ENCODE assay signal across 8 mouse cellular contexts in genomic region chr17:57335194-57335593, GRCm38 (mm10). TPM values are rescaled to one million over a fixed set of nuclear protein-coding genes. Genes with fewer than 3 reads are reported as not detected.
DNase-seq lines count a peak whose midpoint lies in the region; ATAC-seq and TF ChIP-seq lines count a peak whose summit lies in the region.
"Not testable (repeated sequence)": the region's sequence is repeated elsewhere in the genome, so short reads cannot be mapped to it uniquely, and the experiment has no call there.

No protein-coding gene starts in this region.

- ATAC-seq in common myeloid progenitor, adult 5-6 weeks (replicated peaks; ENCODE audit: low read depth, poor library complexity, severe bottlenecking), result 0 out of 2 replicates have a peak, but pooled peaks have one; percentile 15
- peak; percentile 17 for ATAC-seq in forebrain, embryonic 15.5 days (replicated peaks)
- ATAC-seq in intestine, embryonic 14.5 days (replicated peaks; ENCODE audit: low FRiP score, low TSS enrichment, low read depth), result 0 out of 2 replicates have a peak, but pooled peaks have one; percentile 9
- ATAC-seq in liver, embryonic 11.5 days (replicated peaks; ENCODE audit: low FRiP score), result not testable (repeated sequence)
- peak; percentile 4; the same call in 1 of the 2 replicates for ATAC-seq in lung, embryonic 14.5 days (ENCODE audit: insufficient read depth)
- ATAC-seq in midbrain, embryonic 16.5 days, result 0 out of 2 replicates have a peak, but pooled peaks have one; percentile 29

- H3K27me3 ChIP-seq in MEL (ENCODE audit: control insufficient read depth in 1 of 2, insufficient read depth in 2 of 2, low read length in 2 of 2); forebrain, embryonic 15.5 days; intestine, embryonic 14.5 days (replicated peaks; ENCODE audit: control insufficient read depth, insufficient read depth, low read length); liver, embryonic 11.5 days (replicated peaks; ENCODE audit: control insufficient read depth, insufficient read depth, low read length); lung, embryonic 14.5 days (ENCODE audit: insufficient read depth, low read length); midbrain, embryonic 16.5 days (ENCODE audit: control insufficient read depth, insufficient read depth, low read depth, low read length); splenic B cell, adult 2 months (ENCODE audit: control insufficient read depth, insufficient read depth, low read length, poor library complexity, severe bottlenecking): not testable (repeated sequence)

- not testable (repeated sequence) for TF ChIP-seq EP300 in MEL (IDR thresholded peaks at IDR 0.05; ENCODE audit: low read depth in 1 of 2, low read length in 2 of 2)

- not testable (repeated sequence) for H3K9me3 ChIP-seq in MEL (replicated peaks; ENCODE audit: insufficient read depth, low read length); forebrain, embryonic 15.5 days; intestine, embryonic 14.5 days (ENCODE audit: control insufficient read depth, low read length); liver, embryonic 11.5 days (ENCODE audit: control insufficient read depth, low read length); lung, embryonic 14.5 days (ENCODE audit: low read depth, low read length); midbrain, embryonic 16.5 days (replicated peaks; ENCODE audit: control insufficient read depth, low read length, poor library complexity, severe bottlenecking)

- DNase-seq in MEL (ENCODE audit: low read depth, low spot score), result peak; percentile 80
- DNase-seq in intestine, embryonic 14.5 days (ENCODE audit: low spot score); liver, embryonic 11.5 days (ENCODE audit: low spot score); lung, embryonic 14.5 days: not testable (repeated sequence)
- peak; percentile 68 for DNase-seq in splenic B cell, adult 2 months (ENCODE audit: low read depth, low spot score)

- H3K4me2 ChIP-seq in forebrain, embryonic 15.5 days (replicated peaks); intestine, embryonic 14.5 days (ENCODE audit: low read length); lung, embryonic 14.5 days; midbrain, embryonic 16.5 days (ENCODE audit: low read length): not testable (repeated sequence)
- H3K4me2 ChIP-seq in liver, embryonic 11.5 days, result peak overlapping the region; percentile 37

- not testable (repeated sequence) for H3K79me2 ChIP-seq in MEL (ENCODE audit: control insufficient read depth, insufficient read depth, low read length, poor library complexity)

- not testable (repeated sequence) for H3K36me3 ChIP-seq in MEL (ENCODE audit: control insufficient read depth in 1 of 2, insufficient read depth in 2 of 2, low read length in 2 of 2); forebrain, embryonic 15.5 days; intestine, embryonic 14.5 days (ENCODE audit: control insufficient read depth, insufficient read depth, low read length); liver, embryonic 11.5 days (ENCODE audit: control insufficient read depth, insufficient read depth, low read length); lung, embryonic 14.5 days (ENCODE audit: insufficient read depth); midbrain, embryonic 16.5 days (ENCODE audit: control insufficient read depth, insufficient read depth, low read length); splenic B cell, adult 2 months (ENCODE audit: control insufficient read depth, insufficient read depth, low read length, poor library complexity, severe bottlenecking)

- TF ChIP-seq RAD21 in MEL (IDR thresholded peaks at IDR 0.05; ENCODE audit: low read depth, low read length), result not testable (repeated sequence)

- H3K27ac ChIP-seq in MEL (ENCODE audit: control insufficient read depth, low read depth, low read length), result peak overlapping the region; percentile 58
- H3K27ac ChIP-seq in forebrain, embryonic 15.5 days (replicated peaks); intestine, embryonic 14.5 days (ENCODE audit: low read depth); liver, embryonic 11.5 days (ENCODE audit: low read depth, low read length); lung, embryonic 14.5 days (ENCODE audit: low read depth); midbrain, embryonic 16.5 days (ENCODE audit: low read length): not testable (repeated sequence)

- H3K4me3 ChIP-seq in MEL (ENCODE audit: control insufficient read depth in 1 of 2, insufficient read depth in 1 of 2, low read depth in 2 of 2, low read length in 2 of 2), result peak overlapping the region; percentile 7 to 49
- not testable (repeated sequence) for H3K4me3 ChIP-seq in forebrain, embryonic 15.5 days; intestine, embryonic 14.5 days (ENCODE audit: low read depth, low read length); liver, embryonic 11.5 days (ENCODE audit: low read depth, low read length); lung, embryonic 14.5 days (ENCODE audit: low read depth, low read length); midbrain, embryonic 16.5 days (ENCODE audit: low read depth, low read length)

- H3K4me1 ChIP-seq in MEL (ENCODE audit: control insufficient read depth in 1 of 2, insufficient read depth in 2 of 2, low read length in 2 of 2), result peaks cover 0 to 21% of the 10 kb centered on the region in 2 experiments; a peak in 3 of 4 replicates
- H3K4me1 ChIP-seq in forebrain, embryonic 15.5 days; intestine, embryonic 14.5 days (replicated peaks; ENCODE audit: control insufficient read depth, insufficient read depth, low read length); liver, embryonic 11.5 days (replicated peaks; ENCODE audit: control insufficient read depth, insufficient read depth, low read length); lung, embryonic 14.5 days (ENCODE audit: insufficient read depth); midbrain, embryonic 16.5 days (ENCODE audit: control insufficient read depth, insufficient read depth, low read length): not testable (repeated sequence)

- WGBS in forebrain, embryonic 15.5 days, result 71% methylated on average over 9 of the region's 9 CpGs
- 69% methylated on average over 9 of the region's 9 CpGs for WGBS in intestine, embryonic 14.5 days
- WGBS in liver, embryonic 11.5 days, result 58% methylated on average over 9 of the region's 9 CpGs
- WGBS in lung, embryonic 14.5 days, result 65% methylated on average over 9 of the region's 9 CpGs
- whole genome bisulfite sequencing in midbrain, embryonic 16.5 days, result 69% methylated on average over 9 of the region's 9 CpGs

- TF ChIP-seq CTCF in MEL (IDR thresholded peaks at IDR 0.05 in 2 of 3, conservative IDR thresholded peaks at IDR 0.05 in 1 of 3; ENCODE audit: control insufficient read depth in 1 of 3, insufficient read depth in 1 of 3, low read depth in 2 of 3, low read length in 3 of 3, poor library complexity in 1 of 3, severe bottlenecking in 1 of 3); lung, embryonic 14.5 days (IDR thresholded peaks at IDR 0.05; ENCODE audit: low read depth): not testable (repeated sequence)

- H3K9ac ChIP-seq in MEL (ENCODE audit: control insufficient read depth, low read depth, low read length, poor library complexity, severe bottlenecking), result peak overlapping the region; percentile 44
- H3K9ac ChIP-seq in forebrain, embryonic 15.5 days (replicated peaks); intestine, embryonic 14.5 days (ENCODE audit: low read length); liver, embryonic 11.5 days (ENCODE audit: low read depth, low read length); lung, embryonic 14.5 days; midbrain, embryonic 16.5 days (ENCODE audit: low read depth, low read length): not testable (repeated sequence)

- not testable (repeated sequence) for TF ChIP-seq POLR2A in MEL (IDR thresholded peaks at IDR 0.05; ENCODE audit: control insufficient read depth in 1 of 2, insufficient read depth in 1 of 2, low read depth in 1 of 2, low read length in 2 of 2, poor library complexity in 1 of 2)

RNA-seq across cellular contexts. Expression of gene Adgre1, which starts 23.3 kb away (rescaled TPM):
- total RNA-seq in MEL (2012; rRNA removed), result not detected in 2 replicates
- polyA plus RNA-seq in MEL (2012; ENCODE audit: insufficient read depth in 1 of 2, insufficient read length in 2 of 2, low read depth in 1 of 2, low replicate concordance in 2 of 2, missing spikeins in 1 of 2), result not detected
- 2.4 and 9.0 TPM in 2 replicates for total RNA-seq in common myeloid progenitor, adult 5-6 weeks (2017)
- polyA plus RNA-seq in forebrain, embryonic 15.5 days (2015; fragmentation: Nextera tagmentation; extraction: Ambion mirVana), result 3.4 and 3.5 TPM in 2 replicates
- 5.1 and 6.2 TPM in 2 replicates for polyA plus RNA-seq in intestine, embryonic 14.5 days (2014; fragmentation: Nextera tagmentation; extraction: Ambion mirVana)
- 9.6 and 10.9 TPM in 2 replicates for polyA plus RNA-seq in liver, embryonic 11.5 days (2014; fragmentation: Nextera tagmentation; extraction: Ambion mirVana)
- 5.6 and 6.2 TPM in 2 replicates for polyA plus RNA-seq in lung, embryonic 14.5 days (2014; fragmentation: Nextera tagmentation; extraction: Ambion mirVana)
- 3.3 and 3.5 TPM in 2 replicates for polyA plus RNA-seq in midbrain, embryonic 16.5 days (2015; fragmentation: Nextera tagmentation; extraction: Ambion mirVana)

RNA-seq across cellular contexts. Expression of gene Vav1, which starts 56.3 kb away (rescaled TPM):
- 81.8 and 86.7 TPM in 2 replicates for total RNA-seq in MEL (2012; rRNA removed)
- polyA plus RNA-seq in MEL (2012; ENCODE audit: insufficient read depth in 1 of 2, insufficient read length in 2 of 2, low read depth in 1 of 2, low replicate concordance in 2 of 2, missing spikeins in 1 of 2), result 10 to 100 TPM in 1 of 2 experiments, not detected in 1; 99.6 TPM
- total RNA-seq in common myeloid progenitor, adult 5-6 weeks (2017), result 182 and 183 TPM in 2 replicates
- polyA plus RNA-seq in forebrain, embryonic 15.5 days (2015; fragmentation: Nextera tagmentation; extraction: Ambion mirVana), result 1.2 and 1.5 TPM in 2 replicates
- 2.1 and 3.8 TPM in 2 replicates for polyA plus RNA-seq in intestine, embryonic 14.5 days (2014; fragmentation: Nextera tagmentation; extraction: Ambion mirVana)
- polyA plus RNA-seq in liver, embryonic 11.5 days (2014; fragmentation: Nextera tagmentation; extraction: Ambion mirVana), result 18.7 and 20.6 TPM in 2 replicates
- 2.7 TPM in 2 replicates for polyA plus RNA-seq in lung, embryonic 14.5 days (2014; fragmentation: Nextera tagmentation; extraction: Ambion mirVana)
- 1.2 and 1.3 TPM in 2 replicates for polyA plus RNA-seq in midbrain, embryonic 16.5 days (2015; fragmentation: Nextera tagmentation; extraction: Ambion mirVana)
